Mouse (Mus musculus) gonadal fat pad, adult 2 months (tissue): ENCODE measurements around the gene Romo1. TPM values are rescaled to one million over a fixed set of nuclear protein-coding genes. Genes with fewer than 3 reads are reported as not detected.
"Not testable (repeated sequence)": the region's sequence is repeated elsewhere in the genome, so short reads cannot be mapped to it uniquely, and the experiment has no call there.

Experiments used
- DNase-seq: peaks from one replicate; pipeline ENCODE4 v3.0.0-alpha.2; 2012; ENCODE audit warnings: low read depth
- polyA plus RNA-seq: library from polyadenylated mRNA; depleted of rRNA; stranded (reverse); fragments of >200 nt; gene quantifications from 2 replicates; pipeline ENCODE4 v1.2.3, GENCODE M21; 2012; rRNA removed

Gene Romo1
- 316 and 387 TPM in 2 replicates for polyA plus RNA-seq

DNA sequence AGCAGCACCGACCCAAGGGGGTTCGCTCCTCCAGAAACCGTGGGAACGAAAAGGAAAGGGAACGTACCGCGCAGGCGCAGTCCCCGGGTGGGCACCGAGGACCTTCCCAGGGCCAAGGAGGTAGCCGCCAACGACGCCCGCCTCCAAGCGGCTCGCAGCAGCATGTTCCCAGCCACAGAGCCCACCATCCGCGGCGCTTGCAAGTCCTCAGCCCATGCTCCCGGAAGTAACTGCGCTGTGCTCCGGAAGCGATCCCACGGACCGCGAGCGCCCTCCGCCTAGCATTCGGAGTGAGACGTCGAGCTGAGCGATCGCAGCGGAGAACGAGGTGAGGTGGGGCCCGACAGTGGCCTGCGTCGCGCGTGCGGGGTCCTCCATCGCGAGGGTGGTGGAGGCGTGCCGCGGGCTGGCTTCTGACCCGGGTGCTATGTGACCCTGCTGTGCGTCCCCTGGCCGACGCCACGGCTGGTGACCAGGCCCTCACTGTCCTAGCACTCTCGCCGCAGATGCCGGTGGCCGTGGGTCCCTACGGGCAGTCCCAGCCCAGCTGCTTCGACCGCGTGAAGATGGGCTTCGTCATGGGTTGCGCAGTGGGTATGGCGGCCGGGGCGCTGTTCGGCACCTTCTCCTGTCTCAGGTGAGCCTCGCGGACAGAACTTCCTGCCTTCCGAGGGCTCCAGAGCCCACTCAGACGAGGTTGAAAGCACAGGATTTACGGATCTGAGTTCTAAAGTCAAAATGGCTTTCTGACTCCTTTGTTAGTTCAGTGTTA is at the start of gene Romo1, which contains the start of gene Nfs1:
TSS of gene Romo1 (plus strand) at position 87 of the 772 bp plus-strand sequence.
TSS of gene Nfs1 (minus strand) at position 234 of the 772 bp plus-strand sequence.
- no peak for DNase-seq

DNA sequence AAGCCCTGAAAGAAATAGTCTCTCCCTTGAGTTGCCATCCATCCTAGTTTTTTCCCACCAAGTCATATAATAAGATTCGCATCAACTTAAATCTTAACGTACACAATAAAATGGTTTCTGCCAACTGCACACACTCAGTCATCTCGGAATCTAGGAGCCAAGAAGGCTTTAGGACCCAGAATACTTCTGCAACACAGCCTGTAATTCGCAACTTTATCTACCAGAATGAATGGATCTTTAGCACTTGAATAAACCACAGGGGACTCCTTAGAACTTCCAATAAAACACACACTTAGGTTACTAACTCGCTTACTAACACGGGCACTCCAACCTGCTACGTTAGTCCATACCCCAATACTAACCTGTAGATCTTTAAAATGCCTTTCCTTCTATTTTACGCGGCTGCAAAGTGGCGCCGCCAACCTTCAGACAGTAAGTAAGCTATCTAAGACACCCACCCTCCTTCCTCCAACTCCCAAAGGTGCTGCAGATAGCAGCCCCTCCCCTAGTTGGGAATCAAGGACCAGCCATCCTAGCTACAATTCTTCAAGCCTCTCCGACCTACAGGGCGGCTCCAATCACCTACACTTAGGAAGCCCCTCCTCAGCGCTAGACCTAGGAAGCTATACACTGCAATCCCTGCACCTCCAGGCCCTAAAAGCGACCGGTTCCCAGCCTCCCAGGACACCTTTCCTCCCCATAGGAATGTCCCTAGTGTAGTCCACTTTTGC is 33.0 kb upstream of the Romo1 start:
- DNase-seq = no peak

DNA sequence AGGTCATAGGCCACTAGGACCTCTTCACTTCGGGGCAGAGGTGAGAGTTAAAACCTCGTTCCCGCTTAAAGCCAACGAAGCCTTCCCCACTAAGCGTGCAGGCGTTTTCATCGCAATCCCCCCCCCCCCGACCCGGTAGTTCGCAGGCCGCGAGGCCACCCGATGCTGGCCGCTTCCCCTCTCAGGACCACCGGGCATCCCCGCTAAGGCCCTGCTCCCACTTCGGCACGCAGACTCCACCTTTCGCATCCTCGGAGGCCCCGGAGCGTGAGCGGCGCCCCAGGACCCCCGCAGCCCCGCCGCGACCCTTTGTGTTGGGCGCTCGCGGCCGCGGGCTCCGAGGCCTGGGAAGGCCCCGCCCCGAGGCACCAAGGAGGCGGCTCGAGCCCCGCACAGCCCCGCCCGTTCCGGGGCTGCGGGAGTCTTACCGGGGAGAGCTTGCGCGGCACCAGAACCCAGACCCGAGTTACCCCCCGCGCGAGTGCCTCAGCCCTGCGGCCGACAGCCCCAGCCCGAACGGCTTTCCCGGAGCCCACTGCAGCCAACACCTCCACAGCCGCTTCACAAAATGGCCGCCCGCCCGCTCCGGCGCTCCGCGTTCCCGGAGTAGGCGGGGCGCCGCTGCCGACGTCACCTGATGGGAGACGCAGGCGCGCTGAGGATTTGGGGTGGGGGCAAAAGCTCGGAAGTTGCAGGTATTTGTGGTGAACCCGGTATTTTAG is 32.3 kb upstream of the Romo1 start, which contains the start of the genes Cpne1 and Rbm12:
TSS of gene Cpne1 (minus strand) at position 608 of the 722 bp plus-strand sequence.
TSS of gene Rbm12 (minus strand) at position 621 of the 722 bp plus-strand sequence.
- DNase-seq = no peak

- DNase-seq = not testable (repeated sequence)
Observed at GRCm38 (mm10) chr2:156112080-156112423, 31.8 kb upstream of the Romo1 start.

- no peak for DNase-seq
Observed at GRCm38 (mm10) chr2:156119566-156119965, 24.3 kb upstream of the Romo1 start.

GRCm38 (mm10) chr2:156123731-156124130 is 20.1 kb upstream of the Romo1 start:
- DNase-seq = no peak

GRCm38 (mm10) chr2:156126992-156127391 is 16.8 kb upstream of the Romo1 start, which contains the start of gene Gm28036:
TSS of gene Gm28036 (minus strand) at chr2:156127092.
- DNase-seq = no peak

DNA sequence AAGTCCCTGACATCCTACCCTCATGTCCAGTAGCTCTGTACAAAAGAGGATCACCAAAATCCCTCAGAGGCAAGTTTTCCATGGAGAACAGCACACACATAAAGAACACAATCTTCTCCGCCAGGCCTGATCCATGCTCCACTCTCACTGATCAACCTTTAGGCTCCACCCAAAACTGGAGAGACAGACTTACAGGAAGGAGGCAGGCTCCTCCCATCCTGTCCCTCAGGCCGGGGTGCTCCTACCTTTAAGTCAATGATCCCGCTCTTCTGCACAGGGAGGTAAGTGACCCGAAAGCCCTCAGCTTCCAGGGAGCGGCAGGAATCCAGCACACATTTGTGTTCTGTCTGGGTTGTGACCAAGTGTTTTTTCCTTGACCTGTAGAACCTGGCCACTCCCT is 9.7 kb upstream of the Romo1 start:
- DNase-seq = no peak

- DNase-seq = no peak
Observed at GRCm38 (mm10) chr2:156135695-156136094, 8.1 kb upstream of the Romo1 start.

- DNase-seq = no peak
Observed at GRCm38 (mm10) chr2:156142820-156143219, 1.0 kb upstream of the Romo1 start.

DNA sequence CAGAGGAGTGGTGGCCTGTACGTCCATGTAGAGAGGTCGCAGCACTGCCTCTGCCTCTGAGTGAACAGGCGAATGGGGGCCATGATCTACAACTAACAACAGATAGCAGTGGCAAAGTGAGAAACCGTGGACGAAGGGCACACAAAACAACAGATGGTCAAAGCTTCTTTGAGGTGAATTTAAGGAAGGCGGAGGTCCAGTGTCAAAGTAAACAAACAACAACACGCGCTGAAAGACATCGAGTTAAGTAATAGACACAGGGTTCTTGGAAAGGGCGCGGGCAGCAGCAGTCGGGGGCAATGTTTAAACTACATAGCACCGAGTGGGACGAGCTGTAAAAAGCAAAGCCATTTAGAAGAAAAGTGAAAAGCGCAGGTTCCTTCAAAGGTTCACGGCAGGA is 472 bp upstream of the Romo1 start:
- DNase-seq = no peak

GRCm38 (mm10) chr2:156145486-156146130 is 1.8 kb downstream of the Romo1 start:
- DNase-seq = no peak

DNA sequence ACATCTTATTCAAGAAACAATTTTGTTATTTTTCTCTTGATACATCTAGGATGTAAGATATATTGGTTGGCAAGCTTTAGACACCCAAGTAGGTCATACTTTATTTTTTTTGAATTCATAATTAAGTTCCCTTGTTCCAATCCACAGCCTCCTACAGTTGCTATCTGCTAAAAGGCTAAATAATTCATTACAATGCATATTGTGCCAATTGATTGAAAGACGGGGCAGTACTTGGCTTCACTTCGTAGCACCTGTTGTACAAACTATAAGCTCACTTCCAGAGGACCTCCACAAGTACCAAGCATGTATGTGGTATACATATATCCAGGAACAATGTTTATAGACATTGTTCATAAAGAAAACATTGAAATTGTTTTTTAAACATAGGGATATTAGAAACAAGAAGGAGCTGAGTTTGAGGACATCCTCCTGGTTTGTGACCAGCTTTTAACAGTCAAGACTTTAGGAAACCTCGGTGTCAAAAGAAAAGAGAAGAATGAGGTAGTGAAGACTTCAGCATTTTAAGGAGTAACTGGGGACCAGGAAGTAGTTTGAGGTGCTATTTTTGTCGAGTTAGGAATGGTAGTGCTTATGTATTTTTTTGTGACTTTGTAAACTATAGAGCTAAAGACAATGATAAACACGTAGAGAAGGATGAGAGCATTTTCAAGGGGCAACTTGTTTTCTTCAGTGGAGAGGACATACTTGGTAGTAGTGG is 2.6 kb downstream of the Romo1 start:
- no peak for DNase-seq

GRCm38 (mm10) chr2:156147316-156147915 is 3.6 kb downstream of the Romo1 start:
- no peak for DNase-seq

GRCm38 (mm10) chr2:156151538-156151937 is 7.7 kb downstream of the Romo1 start:
- no peak for DNase-seq

- no peak for DNase-seq
Observed at GRCm38 (mm10) chr2:156165478-156165877, 21.6 kb downstream of the Romo1 start.

- DNase-seq = no peak
Observed at GRCm38 (mm10) chr2:156166557-156166956, 22.7 kb downstream of the Romo1 start.

- no peak for DNase-seq
Observed at GRCm38 (mm10) chr2:156177079-156177478, 33.2 kb downstream of the Romo1 start.

DNA sequence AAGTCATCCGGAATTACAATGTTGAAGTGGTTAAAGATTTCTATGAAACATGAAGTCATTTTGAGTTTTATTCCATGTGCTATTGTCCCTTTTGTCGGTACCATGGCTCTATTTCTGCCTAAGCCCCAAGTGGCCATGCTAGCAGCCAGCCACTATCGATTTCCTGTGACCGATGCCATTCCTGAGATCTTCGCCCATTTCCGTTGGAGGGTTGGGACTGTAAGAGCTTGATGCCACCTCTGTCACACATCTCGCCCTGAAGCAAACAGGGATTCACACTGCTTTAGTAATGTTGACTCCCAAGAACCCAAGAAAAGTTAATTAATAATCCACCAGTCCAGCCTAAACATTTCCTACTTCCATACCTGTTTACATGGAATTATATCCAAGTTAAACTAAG is 33.8 kb downstream of the Romo1 start:
- DNase-seq = no peak

DNA sequence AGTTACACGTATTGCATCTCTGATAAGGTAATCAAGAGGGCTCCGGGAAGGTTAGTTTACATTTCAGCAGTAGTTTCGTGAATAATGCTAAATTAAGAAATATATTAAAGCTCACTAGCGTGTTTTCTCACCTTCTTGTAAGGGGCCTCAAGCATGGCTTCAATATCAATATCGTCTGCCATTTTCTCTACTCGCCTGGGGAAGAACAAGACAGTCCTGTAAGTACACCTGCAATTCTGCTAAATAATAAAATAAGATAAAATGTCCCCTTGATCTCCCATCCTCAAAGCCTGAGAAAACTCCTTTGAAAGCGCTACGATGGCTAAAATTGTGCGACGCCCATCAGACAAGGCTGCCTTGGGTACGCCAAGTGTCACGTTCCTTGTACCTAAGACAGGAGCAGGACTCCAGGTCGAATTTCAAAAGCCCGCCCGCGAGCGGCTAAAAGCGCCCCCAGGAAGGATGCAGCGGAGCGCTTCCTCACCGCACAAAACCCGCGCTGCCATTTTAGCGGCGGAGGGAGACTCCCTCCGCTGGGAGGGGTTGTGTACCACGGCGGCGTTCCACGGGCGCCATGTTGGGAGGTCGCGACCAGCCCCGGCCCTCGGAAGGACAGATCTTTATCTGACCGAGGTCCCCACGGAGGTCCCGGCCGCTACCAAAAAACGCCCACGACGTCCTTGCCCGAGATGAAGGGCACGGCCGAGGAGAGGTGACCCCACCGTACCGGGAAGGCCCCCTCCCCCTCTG is 35.4 kb downstream of the Romo1 start:
- DNase-seq = no peak
